Mouse (Mus musculus) mammary gland, adult 2 months (tissue): ENCODE results near the gene Gria3. TPM values are rescaled to one million over a fixed set of nuclear protein-coding genes. Genes with fewer than 3 reads are reported as not detected.

ENCODE experiments used
- polyA plus RNA-seq: library from polyadenylated mRNA; depleted of rRNA; stranded (reverse); fragments of >200 nt; gene quantifications from 2 replicates; pipeline ENCODE4 v1.2.3, GENCODE M21; 2012; ENCODE audit warnings: low replicate concordance; rRNA removed

Gene Gria3
- 1.4 and 3.4 TPM in 2 replicates for polyA plus RNA-seq

GRCm38 (mm10) chrX:41400058-41400904, at the start of gene Gria3:
TSS of gene Gria3 (plus strand) at chrX:41400854.

